Mouse (Mus musculus): Measurements from ENCODE around the gene Fbxo11. TPM values are rescaled to one million over a fixed set of nuclear protein-coding genes. Genes with fewer than 3 reads are reported as not detected.
A peak's percentile ranks its signal among the peaks of the same experiment; 100 is the strongest.

Fbxo11 gene
- polyA plus RNA-seq, 1 experiment from 2014 or later: 19.6 TPM

DNA sequence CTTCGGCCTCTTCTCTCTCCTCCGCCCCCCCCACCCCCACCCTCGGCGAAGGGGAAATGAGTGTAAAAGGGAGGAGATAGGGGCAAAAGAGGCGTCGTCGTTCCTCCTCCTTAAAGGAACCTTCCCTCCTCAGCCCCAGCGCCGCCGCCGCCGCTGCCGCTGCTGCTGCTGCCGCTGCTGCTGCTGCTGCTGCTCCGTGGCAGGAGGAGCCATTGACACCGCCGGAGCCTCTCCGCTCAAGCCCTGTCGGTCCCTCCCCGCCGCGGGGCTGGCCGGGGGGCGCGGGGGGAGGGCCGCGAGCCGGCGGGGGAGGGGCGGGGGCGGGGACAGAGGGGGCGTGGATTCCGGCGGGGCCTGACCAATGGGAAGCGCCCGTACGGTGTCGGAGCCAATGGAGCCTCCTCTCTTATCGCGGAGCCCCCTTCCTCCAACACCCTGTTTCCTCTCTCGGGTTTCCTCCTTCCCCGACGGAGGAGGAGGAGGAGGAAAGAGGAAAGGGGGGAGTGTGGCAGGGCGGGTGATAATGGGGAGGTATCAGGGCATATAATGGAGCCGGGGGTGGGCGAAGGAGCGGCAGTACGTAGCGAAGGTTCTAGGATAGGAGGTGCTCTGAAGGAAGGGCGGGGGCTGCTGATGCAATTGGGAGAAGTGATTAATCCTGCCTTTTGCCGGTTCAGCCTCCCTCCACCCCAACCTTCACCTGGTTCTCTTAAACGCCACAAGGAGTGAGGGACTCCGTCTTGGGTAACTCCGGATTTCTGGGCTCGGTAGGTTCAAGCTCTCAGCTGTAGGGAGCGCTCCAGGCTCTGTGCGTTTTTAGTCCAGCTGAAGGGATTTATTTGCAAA, 933 bp upstream of the Fbxo11 start:
- H3K27me3 ChIP-seq: no peaks in the 10 kb centered on the region
- H3K9ac ChIP-seq: peak overlapping the region; percentile 99
- no peaks in the 10 kb centered on the region for H3K36me3 ChIP-seq
- peaks cover 7% of the 10 kb centered on the region; the same call in 1 of the 2 replicates for H3K4me1 ChIP-seq
- WGBS: 1% methylated on average over 44 of the region's 57 CpGs
- H3K4me3 ChIP-seq (replicated peaks): peak overlapping the region; percentile 92
- peak overlapping the region; percentile 66 for H3K4me2 ChIP-seq (replicated peaks)
- peak overlapping the region; percentile 100 for H3K27ac ChIP-seq (replicated peaks)
- no peaks in the 10 kb centered on the region for H3K9me3 ChIP-seq (replicated peaks)
- ATAC-seq (ENCODE audit: insufficient number of reproducible peaks, low FRiP score, low TSS enrichment, low read depth): peak; percentile 97

DNA sequence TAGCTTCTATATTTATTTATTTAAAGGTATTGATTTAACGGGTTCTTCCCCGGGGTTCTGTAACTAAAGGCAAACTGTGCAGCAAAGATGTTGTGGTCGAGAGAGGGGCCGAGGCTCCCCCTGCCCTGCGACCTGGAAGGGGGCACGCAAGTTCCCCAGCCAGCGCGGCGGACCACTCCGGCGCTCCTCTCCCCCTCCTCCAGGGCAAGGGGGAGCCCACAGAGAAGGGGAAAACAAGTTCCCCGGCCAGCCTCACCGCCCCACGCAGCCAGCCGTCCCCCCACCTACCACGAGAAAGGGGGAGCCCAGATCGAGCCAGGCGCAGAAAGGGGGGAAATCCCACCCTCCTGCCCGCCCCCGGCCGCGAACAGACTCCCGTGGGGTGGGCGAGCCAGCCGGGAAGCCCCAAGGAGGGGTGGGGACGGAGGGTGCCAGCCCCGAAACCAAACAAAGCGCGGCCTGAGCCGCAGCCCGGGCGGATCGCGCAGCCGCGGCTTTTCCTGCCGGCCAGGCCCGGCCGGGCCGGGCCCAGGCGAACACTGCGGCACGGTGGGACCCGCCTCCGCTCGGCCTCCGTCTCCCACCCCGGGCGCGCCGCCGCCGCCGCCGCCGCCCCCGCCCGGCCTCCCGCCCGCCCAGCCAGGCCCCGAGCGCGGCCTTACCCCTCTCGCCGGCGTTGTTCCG, 602 bp downstream of the Fbxo11 start:
- no peaks in the 10 kb centered on the region for H3K9me3 ChIP-seq (replicated peaks)
- WGBS: under 1% methylated on average over 42 of the region's 67 CpGs
- no peaks in the 10 kb centered on the region for H3K36me3 ChIP-seq
- peaks cover 10% of the 10 kb centered on the region; the same call in 1 of the 2 replicates for H3K4me1 ChIP-seq
- peak; percentile 21 for ATAC-seq (ENCODE audit: insufficient number of reproducible peaks, low FRiP score, low TSS enrichment, low read depth)
- peak overlapping the region; percentile 99 for H3K9ac ChIP-seq
- peak overlapping the region; percentile 92 for H3K4me3 ChIP-seq (replicated peaks)
- H3K27me3 ChIP-seq: no peaks in the 10 kb centered on the region
- peak overlapping the region; percentile 100 for H3K27ac ChIP-seq (replicated peaks)
- peak overlapping the region; percentile 66 for H3K4me2 ChIP-seq (replicated peaks)

GRCm38 (mm10) chr17:88063980-88064346, 1.1 kb downstream of the Fbxo11 start:
- ATAC-seq (ENCODE audit: insufficient number of reproducible peaks, low FRiP score, low TSS enrichment, low read depth): no peak
- H3K36me3 ChIP-seq: no peaks in the 10 kb centered on the region
- peak overlapping the region; percentile 100 for H3K27ac ChIP-seq (replicated peaks)
- H3K4me2 ChIP-seq (replicated peaks): peak overlapping the region; percentile 66
- WGBS: under 1% methylated on average over 23 of the region's 23 CpGs
- H3K9me3 ChIP-seq (replicated peaks): no peaks in the 10 kb centered on the region
- no peaks in the 10 kb centered on the region for H3K27me3 ChIP-seq
- H3K4me3 ChIP-seq (replicated peaks): peak overlapping the region; percentile 92
- H3K4me1 ChIP-seq: peaks cover 10% of the 10 kb centered on the region; the same call in 1 of the 2 replicates
- H3K9ac ChIP-seq: peak overlapping the region; percentile 99

DNA sequence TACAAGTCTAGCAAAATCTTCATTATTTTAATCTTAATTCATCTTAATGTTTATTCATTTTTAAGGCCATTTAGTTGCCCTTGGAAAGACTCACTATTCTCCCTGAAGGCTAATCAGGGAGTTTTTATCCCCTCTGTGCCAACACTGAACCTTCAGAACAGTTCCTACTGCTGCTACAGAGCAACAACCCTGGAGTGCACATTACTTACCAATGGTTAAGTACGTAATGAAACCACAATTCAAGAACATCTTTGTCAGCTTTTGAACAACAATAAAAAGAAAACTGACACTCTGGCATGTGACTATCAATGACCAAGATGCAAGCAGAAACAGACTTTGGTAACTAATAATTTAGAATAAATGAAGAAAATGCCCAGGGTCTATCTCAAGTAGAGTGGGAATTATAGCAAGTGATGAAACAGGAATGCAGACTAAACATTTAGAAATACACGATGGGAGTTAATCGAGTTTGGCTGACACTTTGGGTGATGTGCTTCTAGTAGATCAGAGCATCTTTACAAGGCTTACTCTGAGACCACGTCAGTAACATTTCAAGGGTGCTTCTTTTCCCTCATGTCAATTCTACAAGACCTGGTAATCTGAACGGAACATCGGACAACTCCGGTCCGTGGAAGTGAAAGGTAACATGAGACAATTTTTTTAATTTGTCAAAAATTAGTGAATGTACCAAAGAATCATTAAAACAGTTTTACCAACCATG, 2.1 kb downstream of the Fbxo11 start:
- peak overlapping the region; percentile 92 for H3K4me3 ChIP-seq (replicated peaks)
- peaks cover 10% of the 10 kb centered on the region for H3K4me1 ChIP-seq
- no peak for ATAC-seq (ENCODE audit: insufficient number of reproducible peaks, low FRiP score, low TSS enrichment, low read depth)
- no peaks in the 10 kb centered on the region for H3K36me3 ChIP-seq
- WGBS: 10% methylated on average over 8 of the region's 8 CpGs
- no peak overlapping the region for H3K27ac ChIP-seq (replicated peaks)
- no peaks in the 10 kb centered on the region for H3K9me3 ChIP-seq (replicated peaks)
- H3K27me3 ChIP-seq: no peaks in the 10 kb centered on the region
- 0 out of 2 replicates have a peak overlapping the region, but pooled peaks have one; percentile 15 for H3K9ac ChIP-seq
- H3K4me2 ChIP-seq (replicated peaks): peak overlapping the region; percentile 66

DNA sequence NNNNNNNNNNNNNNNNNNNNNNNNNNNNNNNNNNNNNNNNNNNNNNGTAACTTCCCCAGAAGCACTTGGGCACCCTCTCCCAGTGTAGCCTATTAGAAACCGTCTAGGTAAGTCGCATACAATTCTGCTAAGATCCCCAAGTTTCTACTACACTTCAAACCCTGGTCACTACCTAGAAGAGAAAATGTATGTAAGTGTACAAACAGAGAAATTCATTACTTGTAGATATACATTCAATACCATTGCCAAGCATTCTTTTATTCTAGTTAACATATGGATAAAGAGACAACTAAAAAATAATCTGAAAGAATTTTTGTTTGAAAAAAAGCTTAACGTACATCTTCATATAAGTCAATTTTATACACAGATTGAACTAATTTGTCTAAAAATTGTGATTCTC, 3.1 kb downstream of the Fbxo11 start:
- Histone ChIP-seq H3K4me2 (replicated peaks) (no peak overlapping the region), H3K9ac (no peak overlapping the region), H3K27ac (replicated peaks) (no peak overlapping the region), H3K9me3 (replicated peaks) (no peaks in the 10 kb centered on the region), H3K4me1 (peaks cover 10% of the 10 kb centered on the region), H3K4me3 (replicated peaks) (no peak overlapping the region), H3K36me3 (no peaks in the 10 kb centered on the region), H3K27me3 (no peaks in the 10 kb centered on the region)
- 50% methylated on average over 3 of the region's 3 CpGs for WGBS
- no peak for ATAC-seq (ENCODE audit: insufficient number of reproducible peaks, low FRiP score, low TSS enrichment, low read depth)

DNA sequence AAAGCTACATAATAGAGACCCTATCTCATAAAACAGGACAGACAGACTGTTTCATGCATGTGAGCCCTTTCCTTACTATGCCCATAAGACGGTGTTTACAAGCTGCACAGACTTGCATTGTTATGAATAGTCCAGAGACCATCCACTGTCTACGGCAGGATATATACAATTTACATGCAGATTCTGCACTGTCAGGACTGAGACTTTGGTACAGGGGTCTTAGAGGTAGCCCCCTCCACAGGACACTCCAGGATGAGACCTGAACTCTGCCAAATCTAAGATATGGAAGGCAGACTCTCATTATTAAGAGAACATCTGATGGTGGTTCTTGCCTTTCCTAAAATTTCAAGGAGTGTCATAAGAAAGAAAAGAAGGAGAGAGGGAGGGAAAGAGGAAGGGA, 6.8 kb downstream of the Fbxo11 start:
- Histone ChIP-seq H3K27me3 (no peaks in the 10 kb centered on the region), H3K9ac (no peak overlapping the region), H3K4me3 (replicated peaks) (no peak overlapping the region), H3K4me2 (replicated peaks) (no peak overlapping the region), H3K27ac (replicated peaks) (no peak overlapping the region), H3K9me3 (replicated peaks) (no peaks in the 10 kb centered on the region), H3K36me3 (no peaks in the 10 kb centered on the region), H3K4me1 (peaks cover 9% of the 10 kb centered on the region)
- ATAC-seq (ENCODE audit: insufficient number of reproducible peaks, low FRiP score, low TSS enrichment, low read depth): no peak
- 65% methylated on average over 2 of the region's 2 CpGs for WGBS

GRCm38 (mm10) chr17:88057846-88058245, 7.2 kb downstream of the Fbxo11 start:
- no peak overlapping the region for H3K9ac ChIP-seq
- no peaks in the 10 kb centered on the region for H3K36me3 ChIP-seq
- no peak overlapping the region for H3K4me3 ChIP-seq (replicated peaks)
- H3K4me2 ChIP-seq (replicated peaks): no peak overlapping the region
- H3K9me3 ChIP-seq (replicated peaks): no peaks in the 10 kb centered on the region
- peaks cover 4% of the 10 kb centered on the region for H3K4me1 ChIP-seq
- 90% methylated on average over 1 of the region's 1 CpGs for WGBS
- H3K27ac ChIP-seq (replicated peaks): no peak overlapping the region
- ATAC-seq (ENCODE audit: insufficient number of reproducible peaks, low FRiP score, low TSS enrichment, low read depth): no peak
- no peaks in the 10 kb centered on the region for H3K27me3 ChIP-seq

DNA sequence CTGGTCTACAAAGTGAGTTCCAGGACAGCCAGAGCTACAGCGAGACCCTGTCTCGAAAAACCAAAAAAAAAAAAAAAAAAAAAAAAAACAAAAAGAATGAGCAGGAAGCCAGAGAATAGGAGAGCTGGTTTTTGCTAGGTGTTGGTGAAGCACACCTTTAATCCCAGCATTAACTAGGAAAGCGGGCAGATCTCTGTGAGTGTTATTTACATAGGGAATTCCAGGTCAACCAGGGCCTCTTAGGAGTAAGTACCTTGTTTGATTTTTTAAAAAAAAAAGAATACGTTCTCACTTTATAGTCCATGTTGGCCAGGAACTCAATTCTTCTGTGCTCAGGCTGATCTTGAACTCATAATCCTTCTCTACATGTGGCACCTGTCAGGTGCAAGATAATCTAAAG, 13.4 kb downstream of the Fbxo11 start:
- no peaks in the 10 kb centered on the region for H3K27me3 ChIP-seq
- H3K36me3 ChIP-seq: no peaks in the 10 kb centered on the region
- WGBS: 89% methylated on average over 4 of the region's 4 CpGs
- no peak overlapping the region for H3K27ac ChIP-seq (replicated peaks)
- H3K4me2 ChIP-seq (replicated peaks): no peak overlapping the region
- H3K9me3 ChIP-seq (replicated peaks): no peaks in the 10 kb centered on the region
- H3K9ac ChIP-seq: no peak overlapping the region
- no peaks in the 10 kb centered on the region for H3K4me1 ChIP-seq
- no peak for ATAC-seq (ENCODE audit: insufficient number of reproducible peaks, low FRiP score, low TSS enrichment, low read depth)
- H3K4me3 ChIP-seq (replicated peaks): no peak overlapping the region

DNA sequence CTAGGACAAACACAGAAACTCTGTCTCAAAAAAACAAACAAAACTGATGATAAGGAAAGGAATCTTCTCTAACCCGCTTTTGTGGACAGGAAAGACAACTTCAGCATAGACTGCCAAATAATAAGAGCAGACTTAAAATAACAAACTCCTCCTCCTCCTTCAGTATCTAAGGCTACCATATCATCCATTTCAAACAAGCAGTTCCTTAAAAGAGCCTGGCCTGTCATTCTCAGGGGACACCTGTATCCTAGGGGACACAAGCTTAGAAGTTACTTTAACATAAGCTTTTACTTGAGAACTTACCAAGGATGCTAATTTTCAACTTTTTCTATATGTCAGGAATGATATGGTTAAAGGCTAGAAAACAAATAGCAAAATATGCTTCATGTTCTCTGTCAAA, 14.2 kb downstream of the Fbxo11 start:
- WGBS: 87% methylated on average over 1 of the region's 1 CpGs
- no peak for ATAC-seq (ENCODE audit: insufficient number of reproducible peaks, low FRiP score, low TSS enrichment, low read depth)

GRCm38 (mm10) chr17:88050318-88050717, 14.8 kb downstream of the Fbxo11 start:
- no peak for ATAC-seq (ENCODE audit: insufficient number of reproducible peaks, low FRiP score, low TSS enrichment, low read depth)
- H3K36me3 ChIP-seq: no peaks in the 10 kb centered on the region
- no peak overlapping the region for H3K4me3 ChIP-seq (replicated peaks)
- WGBS: 84% methylated on average over 2 of the region's 2 CpGs
- H3K9me3 ChIP-seq (replicated peaks): no peaks in the 10 kb centered on the region
- no peaks in the 10 kb centered on the region for H3K27me3 ChIP-seq
- H3K4me2 ChIP-seq (replicated peaks): no peak overlapping the region
- no peak overlapping the region for H3K9ac ChIP-seq
- H3K4me1 ChIP-seq: 0 out of 2 replicates have a peak, but pooled peaks cover 3% of the 10 kb centered on the region
- H3K27ac ChIP-seq (replicated peaks): no peak overlapping the region

More for the DNA sequence above, 14.2 kb downstream of the Fbxo11 start:
- Histone ChIP-seq H3K9me3 (replicated peaks) (no peaks in the 10 kb centered on the region), H3K27me3 (no peaks in the 10 kb centered on the region), H3K27ac (replicated peaks) (no peak overlapping the region), H3K36me3 (no peaks in the 10 kb centered on the region), H3K4me1 (no peaks in the 10 kb centered on the region), H3K4me2 (replicated peaks) (no peak overlapping the region), H3K4me3 (replicated peaks) (no peak overlapping the region), H3K9ac (no peak overlapping the region)
